Mouse (Mus musculus) Patski (cell line): ENCODE results near the gene Cyba. TPM values are rescaled to one million over a fixed set of nuclear protein-coding genes. Genes with fewer than 3 reads are reported as not detected.

ENCODE experiments used
- ATAC-seq: fragments of 100-300 bp; one replicate; pipeline ENCODE4 v1.8.0; 2021
- CTCF ChIA-PET: fragments of 350-600 bp; sonication (Branson Sonifier 250); formaldehyde crosslinking; loops from one replicate; lab custom pipeline; 2022; ENCODE audit warnings: inconsistent platforms; lab: Charles Lee
- POLR2A ChIA-PET: fragments of 350-600 bp; sonication (Branson Sonifier 250); formaldehyde crosslinking; loops from one replicate; lab custom pipeline; 2022; ENCODE audit warnings: antibody characterized with exemption, inconsistent platforms; lab: Charles Lee
- DNase-seq: peaks from one replicate; pipeline ENCODE4 v3.0.0-alpha.2; 2011; ENCODE audit warnings: low read depth, low spot score
- H3K27me3 ChIP-seq: fragments of 371-371 bp; one replicate; pipeline ENCODE4 v1.5.1; 2021
- CTCF ChIP-seq: fragments of 100-300 bp; IDR thresholded peaks from one replicate; pipeline ENCODE4 v1.5.1; 2021
- in situ Hi-C: fragments of 300-500 bp; cut with MboI; formaldehyde crosslinking; loops from 3 replicates; pipeline ENCODE4 v1.11.1; 2018; ENCODE audit warnings: low pct_unique_long_range_greater_than_20kb, mixed read lengths
- polyA plus RNA-seq: library from polyadenylated mRNA; unstranded; gene quantifications from one replicate; pipeline ENCODE4 v1.2.3, GENCODE M21; 2021

Cyba gene
- polyA plus RNA-seq, 1 experiment from 2014 or later: 288 TPM

DNA sequence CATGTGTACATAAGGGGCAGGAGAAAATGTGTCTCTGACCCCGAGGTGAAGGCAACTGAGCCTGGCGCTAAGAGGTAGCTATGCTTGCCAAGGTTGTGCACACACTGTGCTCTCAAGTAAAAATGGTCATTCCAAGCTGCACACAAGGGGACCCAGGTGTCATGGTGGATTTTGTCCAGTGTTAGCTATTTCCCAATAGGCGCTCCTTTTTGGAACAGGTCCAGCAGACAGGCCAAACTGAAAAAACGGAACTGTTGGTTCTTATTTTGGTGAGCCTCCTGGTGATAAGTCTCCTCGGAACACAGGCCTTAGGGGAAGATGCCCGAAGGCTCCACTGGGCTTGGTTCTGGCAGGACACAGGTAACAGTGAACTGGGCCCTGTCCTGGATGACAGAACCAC lies 21.7 kb upstream of the Cyba start:
- ChIA-PET POLR2A (no interaction called here), CTCF (no interaction called here)
- DNase-seq: no peak

DNA sequence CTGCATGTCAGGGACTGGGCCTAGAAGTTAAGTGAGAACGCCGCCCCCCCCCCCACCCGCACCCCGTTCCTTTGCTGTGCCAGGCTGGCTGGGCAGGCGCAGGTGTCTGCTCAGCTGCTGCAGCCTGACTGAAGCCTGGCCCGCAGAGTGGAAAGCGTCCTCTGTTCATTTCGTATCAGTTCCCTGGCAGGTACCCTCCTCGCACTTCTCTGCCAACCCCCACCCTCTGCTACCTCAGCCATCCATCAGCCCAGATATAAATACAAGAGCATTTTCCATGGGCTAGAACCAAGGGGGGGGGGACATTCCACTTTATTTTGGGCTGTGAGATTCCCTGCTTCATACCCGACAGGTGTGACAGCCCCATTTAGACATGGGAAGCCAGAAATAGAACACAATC lies 19.4 kb upstream of the Cyba start:
- ATAC-seq: no peak
- ChIA-PET POLR2A (interaction anchor here (0.7 kb wide), 1 partner anchor 9 kb away, joined by 3 read pairs; no protein-coding TSS in a partner anchor), CTCF (no interaction called here)
- DNase-seq: no peak
- in situ Hi-C loops: no loop called here
- no peak for TF ChIP-seq CTCF
- H3K27me3 ChIP-seq: no peaks in the 10 kb centered on the region

More for the DNA sequence above, 21.7 kb upstream of the Cyba start:
- no peak for ATAC-seq
- in situ Hi-C loops: no loop called here
- no peak for TF ChIP-seq CTCF
- no peaks in the 10 kb centered on the region for H3K27me3 ChIP-seq

GRCm38 (mm10) chr8:122451161-122451703 lies 18.5 kb upstream of the Cyba start:
- DNase-seq: no peak
- no peak for ATAC-seq

GRCm38 (mm10) chr8:122445203-122445602 lies 12.5 kb upstream of the Cyba start:
- in situ Hi-C loops: no loop called here
- DNase-seq (no peak), ATAC-seq (no peak)
- POLR2A ChIA-PET: no interaction called here
- H3K27me3 ChIP-seq: no peaks in the 10 kb centered on the region
- TF ChIP-seq CTCF: no peak
- CTCF ChIA-PET: interaction anchor here (1.2 to 2.7 kb wide), 4 partner anchors 12 to 24 kb away, joined by 3 to 12 read pairs (median 4); partner anchors contain the start of gene Snai3

More at GRCm38 (mm10) chr8:122451161-122451703, 18.5 kb upstream of the Cyba start:
- no peaks in the 10 kb centered on the region for H3K27me3 ChIP-seq
- ChIA-PET CTCF (no interaction called here), POLR2A (no interaction called here)
- TF ChIP-seq CTCF: no peak
- in situ Hi-C loops: no loop called here

DNA sequence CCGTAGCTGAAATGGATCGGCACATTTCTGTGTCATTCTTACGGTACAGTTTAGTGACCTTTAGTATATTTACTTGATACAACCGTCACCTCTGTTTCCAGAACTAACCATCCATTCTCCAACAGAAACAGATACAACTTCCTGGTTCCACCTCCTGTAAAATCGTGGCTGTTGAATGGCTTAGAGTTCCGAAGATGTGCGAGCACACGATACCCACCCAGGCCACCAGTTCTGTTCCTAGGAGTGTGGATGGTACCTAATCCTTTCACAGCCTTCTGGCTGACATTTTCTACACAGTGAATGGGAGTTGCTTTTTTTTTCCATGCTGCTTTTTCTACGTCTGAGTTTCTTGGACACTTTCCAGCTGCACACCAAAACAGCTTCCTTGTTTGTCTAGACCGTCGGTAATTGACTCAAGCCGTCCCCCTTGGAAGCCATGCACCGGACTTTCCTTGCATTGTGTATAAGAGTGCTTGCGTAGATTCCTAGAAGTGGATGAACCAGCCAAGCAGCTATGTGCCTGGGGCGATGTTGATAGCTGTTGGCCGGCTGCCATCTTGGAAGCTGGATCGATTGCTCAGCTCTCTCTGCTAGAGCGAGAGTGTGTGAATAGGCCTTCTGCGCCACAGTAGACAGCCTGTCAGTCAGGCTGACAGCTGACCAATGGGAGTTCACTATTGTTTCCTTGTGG lies 11.5 kb upstream of the Cyba start:
- TF ChIP-seq CTCF: no peak
- no peak for ATAC-seq
- peak; percentile 87 for DNase-seq
- ChIA-PET POLR2A (interaction anchor here (0.6 to 1.4 kb wide), 9 partner anchors 15 to 221 kb away, joined by 3 to 5 read pairs (median 3); no protein-coding TSS in a partner anchor), CTCF (interaction anchor here (0.8 to 2.7 kb wide), 9 partner anchors 12 to 123 kb away, joined by 3 to 12 read pairs (median 4); partner anchors contain the start of genes Cyba and Snai3)
- in situ Hi-C loops: no loop called here
- no peaks in the 10 kb centered on the region for H3K27me3 ChIP-seq

GRCm38 (mm10) chr8:122443262-122444006 lies 10.7 kb upstream of the Cyba start, which contains the start of gene Mvd:
Gene Mvd, minus strand, starts transcription at chr8:122443422.
- ATAC-seq: peak; percentile 91
- DNase-seq: peak; percentile 97
- CTCF ChIA-PET: interaction anchor here (0.8 to 2.7 kb wide), 7 partner anchors 11 to 123 kb away, joined by 3 to 12 read pairs (median 4); partner anchors contain the start of genes Cyba and Snai3
- no peak for TF ChIP-seq CTCF
- in situ Hi-C loops: no loop called here
- POLR2A ChIA-PET: interaction anchor here (0.8 to 2.5 kb wide), 8 partner anchors 11 to 106 kb away, joined by 3 to 11 read pairs (median 4); partner anchors contain the start of gene Cyba
- H3K27me3 ChIP-seq: no peaks in the 10 kb centered on the region

GRCm38 (mm10) chr8:122442781-122443180 lies 10.1 kb upstream of the Cyba start:
- ChIA-PET POLR2A (interaction anchor here (0.7 to 2.5 kb wide), 2 partner anchors 10 to 42 kb away, joined by 3 to 11 read pairs; partner anchors contain the start of gene Cyba), CTCF (interaction anchor here (0.9 to 2.7 kb wide), 6 partner anchors 10 to 124 kb away, joined by 3 to 12 read pairs (median 4); partner anchors contain the start of genes Cyba and Snai3)
- H3K27me3 ChIP-seq: no peaks in the 10 kb centered on the region
- DNase-seq (no peak), ATAC-seq (peak; percentile 3)
- TF ChIP-seq CTCF: no peak
- in situ Hi-C loops: no loop called here

DNA sequence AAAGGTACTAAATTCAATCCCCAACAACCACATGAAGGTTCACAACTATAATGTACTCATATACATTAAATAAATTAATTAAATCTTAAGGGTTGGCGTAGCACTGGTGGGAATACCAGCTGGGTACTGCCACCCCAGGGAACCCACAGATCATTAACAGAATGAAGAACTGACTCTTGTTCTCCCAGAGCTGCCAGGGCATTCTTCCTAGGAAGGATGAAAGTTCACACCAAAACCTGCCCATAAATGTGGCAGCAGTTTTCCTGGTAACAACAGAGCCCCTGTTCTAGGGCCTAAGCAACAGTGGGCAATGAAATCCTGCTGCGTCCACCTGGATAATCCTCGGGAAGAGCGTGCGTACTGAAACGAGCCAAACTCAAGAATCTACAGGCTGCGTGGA lies 9.6 kb upstream of the Cyba start:
- DNase-seq (no peak), ATAC-seq (no peak)
- POLR2A ChIA-PET: interaction anchor here (0.7 to 2.5 kb wide), 2 partner anchors 10 to 42 kb away, joined by 3 to 11 read pairs; partner anchors contain the start of gene Cyba
- H3K27me3 ChIP-seq: no peaks in the 10 kb centered on the region
- in situ Hi-C loops: no loop called here
- CTCF ChIA-PET: interaction anchor here (0.9 to 2.4 kb wide), 3 partner anchors 10 to 41 kb away, joined by 3 to 6 read pairs (median 4); partner anchors contain the start of gene Cyba
- TF ChIP-seq CTCF: no peak

DNA sequence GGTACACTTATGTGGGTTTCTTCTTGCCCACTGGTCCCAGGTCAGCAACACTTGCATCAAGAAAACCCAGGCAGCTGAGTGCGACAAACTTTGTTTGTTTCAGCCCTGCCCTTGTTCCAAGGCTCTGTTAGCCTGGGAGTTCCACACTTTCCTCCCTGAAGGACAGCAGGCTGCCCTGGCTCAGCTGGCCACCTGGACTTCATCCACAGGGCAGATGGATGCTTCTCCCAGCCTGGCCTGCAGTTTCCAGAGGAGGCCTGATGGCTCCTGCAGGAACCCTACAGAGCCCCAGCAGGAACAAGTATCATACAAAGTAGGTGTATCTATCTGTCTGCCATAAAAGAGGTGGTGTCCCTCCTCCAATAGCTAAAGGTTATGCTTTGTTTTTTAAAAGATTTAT lies 8.6 kb upstream of the Cyba start:
- TF ChIP-seq CTCF: no peak
- ATAC-seq (no peak), DNase-seq (no peak)
- ChIA-PET CTCF (interaction anchor here (1.2 kb wide), 1 partner anchor 34 kb away, joined by 3 read pairs; no protein-coding TSS in a partner anchor), POLR2A (interaction anchor here (2.5 kb wide), 1 partner anchor 9 kb away, joined by 11 read pairs; the partner anchor contains the start of gene Cyba)
- H3K27me3 ChIP-seq: no peaks in the 10 kb centered on the region
- in situ Hi-C loops: no loop called here

DNA sequence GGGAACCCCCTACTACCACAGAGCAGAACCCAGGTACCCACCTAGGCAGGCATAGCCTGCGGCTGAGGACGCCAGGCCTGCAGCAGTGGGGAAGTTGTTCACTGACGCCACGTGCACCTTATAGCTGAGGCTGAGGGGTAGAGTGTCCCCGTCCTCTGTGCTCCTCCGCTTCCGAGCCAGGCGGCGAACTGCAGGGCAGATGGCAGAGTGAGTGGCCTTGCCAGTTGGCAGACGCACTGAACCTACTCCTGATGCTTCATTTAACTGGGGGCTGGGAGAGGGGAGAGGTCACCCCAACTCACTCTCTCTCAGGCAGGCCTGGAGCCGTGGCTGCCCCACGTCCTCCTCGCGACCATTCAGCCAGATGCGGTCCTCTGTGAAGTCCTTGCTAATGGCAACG lies 6.6 kb upstream of the Cyba start:
- no peak for TF ChIP-seq CTCF
- DNase-seq (no peak), ATAC-seq (no peak)
- POLR2A ChIA-PET: no interaction called here
- H3K27me3 ChIP-seq: no peaks in the 10 kb centered on the region
- in situ Hi-C loops: no loop called here
- CTCF ChIA-PET: no interaction called here
